Mouse (Mus musculus) spleen, postnatal 0 days (tissue): ENCODE data around the gene Cd200r3. TPM values are rescaled to one million over a fixed set of nuclear protein-coding genes. Genes with fewer than 3 reads are reported as not detected.

ENCODE experiments used
- polyA plus RNA-seq: library from polyadenylated mRNA; unstranded; fragments of >200 nt; fragmentation: Nextera tagmentation; extraction: Ambion mirVana; gene quantifications from 2 replicates; pipeline ENCODE4 v1.2.1, GENCODE M21; 2015

Gene Cd200r3
- polyA plus RNA-seq: 6.6 and 13.8 TPM in 2 replicates

DNA sequence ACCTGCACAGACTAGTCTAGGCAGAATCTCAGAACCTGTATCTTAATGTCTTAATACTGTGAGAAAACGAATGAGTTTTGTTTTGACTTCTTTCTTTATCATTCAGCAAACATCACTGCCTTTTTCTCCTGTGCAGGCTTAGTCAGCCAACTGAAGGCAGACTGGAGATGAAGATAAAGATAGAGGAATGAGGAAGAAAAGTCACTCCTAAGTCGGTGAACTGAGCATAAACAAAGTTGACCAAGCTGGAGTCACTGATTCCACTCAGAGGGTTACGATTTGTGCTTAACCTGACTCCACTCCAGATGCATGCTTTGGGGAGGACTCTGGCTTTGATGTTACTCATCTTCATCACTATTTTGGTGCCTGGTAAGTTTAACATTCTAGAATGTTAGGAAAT is at the start of gene Cd200r3:
Cd200r3 (plus strand) TSS at position 211 of the 400 bp plus-strand sequence.

Other genes with a start within 250 kb of the Cd200r3 start
- gene Nepro, start 219.4 kb upstream of the Cd200r3 start, polyA plus RNA-seq: 3.7 and 3.8 TPM in 2 replicates
- 18.7 and 20.3 TPM in 2 replicates for gene Gtpbp8, start 197.3 kb upstream of the Cd200r3 start, polyA plus RNA-seq
- 4.3 and 7.3 TPM in 2 replicates for gene Cd200r1, start 177.9 kb upstream of the Cd200r3 start, polyA plus RNA-seq
- gene Cd200r4, start 131.9 kb upstream of the Cd200r3 start, polyA plus RNA-seq: 1.8 and 2.4 TPM in 2 replicates
- gene Cd200r2, start 76.6 kb upstream of the Cd200r3 start, polyA plus RNA-seq: not detected in 2 replicates
- gene Ccdc80, start 149.7 kb downstream of the Cd200r3 start, polyA plus RNA-seq: 26.9 and 37.8 TPM in 2 replicates
- 8.4 and 10.7 TPM in 2 replicates for gene Slc35a5, start 215.0 kb downstream of the Cd200r3 start, polyA plus RNA-seq
- gene Atg3, start 215.1 kb downstream of the Cd200r3 start, polyA plus RNA-seq: 26.0 and 35.2 TPM in 2 replicates